Mouse (Mus musculus) liver, postnatal 0 days (tissue): ENCODE measurements around the gene Timm23. TPM values are rescaled to one million over a fixed set of nuclear protein-coding genes. Genes with fewer than 3 reads are reported as not detected.

ENCODE experiments used
- ATAC-seq: fragments of 200-750 bp; cut with Nextera tagmentation; 2 replicates; pipeline ENCODE4 v1.8.0; 2017; ENCODE audit warnings: mild to moderate bottlenecking, moderate library complexity
- DNase-seq: peaks from one replicate; pipeline ENCODE4 v3.0.0-alpha.2; 2016
- H3K27ac ChIP-seq: fragments of 300-500 bp; sonication (generic); 2 replicates; pipeline ENCODE4 v1.5.1; 2014; ENCODE audit warnings: antibody characterized with exemption, moderate library complexity, mild to moderate bottlenecking, low read depth
- H3K27me3 ChIP-seq: fragments of 300-500 bp; sonication (generic); 2 replicates; pipeline ENCODE4 v1.6.1; 2014; ENCODE audit warnings: low read length, control low read depth, mixed read lengths; ENCODE audit not compliant: insufficient read depth
- H3K36me3 ChIP-seq: fragments of 300-500 bp; sonication (generic); replicated peaks from 2 replicates; pipeline ENCODE4 v1.6.1; 2014; ENCODE audit warnings: mild to moderate bottlenecking, control low read depth, low read length, moderate library complexity, mixed read lengths; ENCODE audit not compliant: insufficient read depth
- H3K4me1 ChIP-seq: fragments of 300-500 bp; sonication (generic); 2 replicates; pipeline ENCODE4 v1.6.1; 2014; ENCODE audit warnings: antibody characterized with exemption, mild to moderate bottlenecking, control low read depth; ENCODE audit not compliant: insufficient read depth
- H3K4me2 ChIP-seq: fragments of 300-500 bp; sonication (generic); 2 replicates; pipeline ENCODE4 v1.6.1; 2014; ENCODE audit warnings: low read depth, mild to moderate bottlenecking, low read length, moderate library complexity, mixed read lengths
- H3K4me3 ChIP-seq: fragments of 300-500 bp; sonication (generic); 2 replicates; pipeline ENCODE4 v1.5.1; 2014; ENCODE audit warnings: low read depth, low read length
- H3K9ac ChIP-seq: fragments of 300-500 bp; sonication (generic); replicated peaks from 2 replicates; pipeline ENCODE4 v1.6.1; 2014; ENCODE audit warnings: mild to moderate bottlenecking, moderate library complexity
- H3K9me3 ChIP-seq: fragments of 300-500 bp; sonication (generic); 2 replicates; pipeline ENCODE4 v1.6.1; 2016; ENCODE audit warnings: mild to moderate bottlenecking, control low read depth, low read length, mixed read lengths
- CTCF ChIP-seq: sonication (generic); IDR thresholded peaks from 2 replicates; pipeline ENCODE4 v1.5.1; 2016; ENCODE audit warnings: antibody characterized with exemption, low read depth
- EP300 ChIP-seq: IDR thresholded peaks from 2 replicates; pipeline ENCODE4 v1.6.1; 2016; ENCODE audit warnings: antibody characterized with exemption, low read depth, mild to moderate bottlenecking
- whole genome bisulfite sequencing: fragments of 180-500 bp; shearing (Covaris S2); extraction: QIAGEN DNeasy Blood & Tissue Kit; methylation state at CpG from one replicate; pipeline ENCODE4 v1.1.7; 2014; ENCODE audit not compliant: insufficient replicate concordance; 5-methylcytosine and 5-hydroxymethylcytosine counted together
- polyA plus RNA-seq: library from polyadenylated mRNA; unstranded; fragments of >200 nt; fragmentation: Nextera tagmentation; extraction: Ambion mirVana; gene quantifications from 2 replicates; pipeline ENCODE4 v1.2.1, GENCODE M21; 2015

Gene Timm23
- polyA plus RNA-seq, 1 experiment from 2014 or later: 211 TPM

DNA sequence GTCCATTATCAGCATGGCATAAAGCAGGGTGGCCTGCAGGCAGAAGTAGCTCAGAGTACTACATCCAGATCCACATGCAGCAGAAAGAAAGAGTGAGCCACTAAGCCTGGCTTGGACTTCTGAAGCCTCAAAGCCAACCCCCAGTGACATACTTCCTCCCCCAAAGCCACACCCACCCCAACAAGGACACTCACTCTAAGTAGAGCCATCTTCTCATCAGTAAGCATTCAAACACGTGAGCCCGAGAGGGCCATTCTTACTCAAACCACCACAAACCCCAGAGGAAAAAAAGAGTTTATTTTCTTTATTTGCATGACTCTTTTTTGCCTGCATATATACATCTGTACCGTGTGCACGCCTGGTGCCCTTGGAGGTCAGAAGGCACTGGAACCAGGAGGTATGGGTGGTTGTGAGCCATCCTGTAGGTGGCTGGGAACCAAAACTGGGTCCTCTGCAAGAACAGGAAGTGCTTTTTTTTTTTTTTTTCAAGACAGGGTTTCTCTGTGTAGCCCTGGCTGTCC lies 42.5 kb downstream of the Timm23 start:
- TF ChIP-seq EP300 (no peak), CTCF (no peak)
- Histone ChIP-seq H3K27ac (peak overlapping the region; percentile 99), H3K9me3 (no peaks in the 10 kb centered on the region), H3K4me2 (peak overlapping the region; percentile 79), H3K9ac (peak overlapping the region; percentile 99; the same call in 1 of the 2 replicates), H3K27me3 (no peaks in the 10 kb centered on the region), H3K4me3 (peak overlapping the region; percentile 89), H3K4me1 (peaks cover 38% of the 10 kb centered on the region), H3K36me3 (0 out of 2 replicates have a peak, but pooled peaks cover 3% of the 10 kb centered on the region)
- DNase-seq (no peak), ATAC-seq (peak; percentile 18)
- 23% methylated on average over 4 of the region's 4 CpGs for WGBS

DNA sequence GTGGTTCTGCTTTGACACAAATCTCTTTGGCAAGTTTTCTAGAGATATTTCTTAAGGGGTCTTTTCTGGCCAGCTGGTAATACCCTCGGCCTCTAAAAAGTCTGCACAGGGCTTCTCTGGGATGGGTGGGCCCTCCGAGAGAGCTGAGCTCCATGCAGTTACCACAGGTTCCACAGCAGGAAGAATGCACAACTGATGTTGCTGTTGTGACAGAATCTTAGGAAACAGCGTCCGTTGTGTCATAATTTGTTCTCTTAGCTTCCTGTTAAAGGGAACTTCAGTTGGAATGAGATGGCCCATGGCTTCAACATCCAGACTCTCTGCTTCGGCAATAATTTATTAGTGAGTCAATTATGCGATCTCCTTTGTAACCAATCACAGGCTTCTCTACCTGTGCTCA lies 46.9 kb downstream of the Timm23 start:
- DNase-seq (no peak), ATAC-seq (no peak)
- Histone ChIP-seq H3K27me3 (no peaks in the 10 kb centered on the region), H3K4me3 (no peak overlapping the region), H3K9me3 (no peaks in the 10 kb centered on the region), H3K4me2 (no peak overlapping the region), H3K27ac (peak overlapping the region; percentile 64; the same call in 1 of the 2 replicates), H3K36me3 (no peaks in the 10 kb centered on the region), H3K4me1 (peaks cover 16% of the 10 kb centered on the region), H3K9ac (no peak overlapping the region)
- TF ChIP-seq CTCF (no peak), EP300 (0 out of 2 replicates have a peak, but pooled peaks have one; percentile 12)
- WGBS: 68% methylated on average over 6 of the region's 6 CpGs

DNA sequence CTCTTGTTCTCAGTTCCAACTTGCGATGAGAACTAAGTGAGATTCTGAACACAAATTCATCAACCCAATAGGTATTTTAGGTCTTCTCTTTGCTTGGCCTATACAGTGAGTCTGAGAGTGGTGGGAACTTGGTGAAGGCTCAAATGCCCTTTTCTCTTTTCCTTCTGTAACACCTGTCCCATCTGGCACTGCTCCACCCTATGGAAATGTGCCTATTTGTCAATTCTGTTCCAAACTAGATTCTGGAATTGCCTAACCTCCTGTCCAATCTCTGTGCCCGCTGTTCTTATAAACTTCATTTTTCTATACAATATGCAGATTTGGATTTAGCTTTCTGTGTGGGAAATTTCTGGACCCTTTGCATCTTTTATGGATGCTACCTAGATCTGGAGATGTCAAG lies 48.5 kb downstream of the Timm23 start:
- TF ChIP-seq CTCF (no peak), EP300 (no peak)
- no peak for DNase-seq
- Histone ChIP-seq H3K9me3 (0 out of 2 replicates have a peak, but pooled peaks cover under 1% of the 10 kb centered on the region), H3K4me1 (peaks cover 10% of the 10 kb centered on the region), H3K27ac (no peak overlapping the region), H3K4me3 (no peak overlapping the region), H3K27me3 (no peaks in the 10 kb centered on the region), H3K9ac (no peak overlapping the region), H3K4me2 (no peak overlapping the region), H3K36me3 (no peaks in the 10 kb centered on the region)
- peak; percentile 18; the same call in 1 of the 2 replicates for ATAC-seq
- WGBS: 91% methylated on average over 2 of the region's 2 CpGs

DNA sequence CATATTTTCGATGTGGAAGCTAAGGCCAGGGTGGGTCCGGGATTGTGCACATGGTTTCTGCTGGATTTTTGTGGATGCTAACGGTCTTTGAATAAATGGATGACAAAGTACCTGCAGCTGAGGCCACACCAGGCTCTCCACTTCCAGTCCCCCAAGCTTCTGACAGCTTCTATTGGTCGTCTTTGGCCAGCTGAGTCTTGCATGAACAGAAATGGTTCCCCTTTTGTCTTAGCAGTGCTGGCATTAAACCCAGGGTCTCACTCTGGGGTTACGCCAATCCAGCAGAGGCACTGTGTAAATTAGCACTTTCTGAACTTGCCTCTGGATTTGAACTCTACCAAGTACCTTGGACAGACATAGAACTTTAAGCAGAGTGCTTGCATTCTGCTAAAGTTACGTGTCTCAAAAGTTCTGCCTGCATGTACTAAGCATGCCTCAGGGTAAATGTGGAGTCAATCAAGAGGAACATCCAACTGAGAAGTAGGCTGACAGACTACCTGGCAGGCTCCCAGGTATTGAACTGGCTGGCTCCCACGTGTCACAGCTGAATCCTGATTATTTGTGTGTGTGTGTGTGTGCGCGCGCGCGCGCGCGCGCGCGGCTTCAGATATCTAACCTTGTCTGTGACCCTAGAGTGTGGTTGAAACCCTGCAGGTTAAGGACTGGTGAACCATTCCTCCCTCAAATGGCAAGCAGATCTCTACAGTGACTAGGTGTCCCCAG lies 49.3 kb downstream of the Timm23 start:
- Histone ChIP-seq H3K9ac (no peak overlapping the region), H3K27me3 (no peaks in the 10 kb centered on the region), H3K4me1 (peaks cover 10% of the 10 kb centered on the region), H3K36me3 (no peaks in the 10 kb centered on the region), H3K9me3 (peaks cover 6% of the 10 kb centered on the region), H3K4me3 (no peak overlapping the region), H3K27ac (no peak overlapping the region), H3K4me2 (no peak overlapping the region)
- WGBS: 70% methylated on average over 18 of the region's 18 CpGs
- DNase-seq (peak; percentile 78), ATAC-seq (peak; percentile 81)
- TF ChIP-seq EP300 (no peak), CTCF (no peak)

DNA sequence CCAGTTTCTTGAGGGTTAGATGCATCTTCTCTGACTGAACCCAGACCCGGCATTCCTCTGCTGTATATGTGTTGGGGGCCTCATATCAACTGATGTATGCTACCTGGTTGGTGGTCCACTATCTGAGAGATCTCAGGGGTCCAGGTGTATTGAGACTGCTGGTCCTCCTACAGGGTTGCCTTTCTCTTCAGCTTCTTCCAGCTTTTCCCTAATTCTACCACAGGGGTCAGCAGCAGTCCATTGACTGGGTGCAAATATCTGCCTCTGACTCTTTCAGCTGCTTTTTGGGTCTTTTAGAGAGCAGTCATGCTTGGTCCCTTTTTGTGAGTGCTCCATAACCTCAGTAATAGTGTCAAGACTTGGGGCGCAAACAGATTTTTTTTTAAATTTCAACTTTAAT lies 50.8 kb downstream of the Timm23 start:
- H3K4me2 ChIP-seq: no peak overlapping the region
- H3K27ac ChIP-seq: no peak overlapping the region
- H3K27me3 ChIP-seq: no peaks in the 10 kb centered on the region
- WGBS: 83% methylated on average over 2 of the region's 2 CpGs
- H3K4me1 ChIP-seq: peaks cover 10% of the 10 kb centered on the region
- no peaks in the 10 kb centered on the region for H3K36me3 ChIP-seq
- H3K9ac ChIP-seq: no peak overlapping the region
- no peak for TF ChIP-seq EP300
- peak; percentile 55 for TF ChIP-seq CTCF
- peaks cover 6% of the 10 kb centered on the region for H3K9me3 ChIP-seq
- ATAC-seq: no peak
- no peak overlapping the region for H3K4me3 ChIP-seq
- DNase-seq: no peak

DNA sequence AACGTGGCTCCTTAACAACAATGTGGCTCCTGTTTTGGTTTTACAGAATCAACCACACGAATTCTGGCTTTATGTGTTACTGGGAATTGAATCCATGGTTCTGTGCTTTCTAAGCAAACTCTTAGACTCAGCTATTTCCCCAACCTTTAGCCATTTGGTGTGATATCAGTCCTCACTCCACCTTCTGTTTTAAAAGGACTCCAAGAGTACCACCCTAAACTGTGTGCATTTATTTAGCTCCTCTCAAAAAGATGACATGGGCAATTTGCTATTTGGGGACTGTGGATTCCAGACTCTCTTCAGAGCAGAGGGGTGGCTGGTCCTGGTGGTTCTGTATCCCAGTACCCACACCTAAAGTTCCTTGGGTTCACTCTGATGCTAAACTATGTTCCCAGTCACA lies 55.1 kb downstream of the Timm23 start:
- no peak overlapping the region for H3K4me3 ChIP-seq
- no peak overlapping the region for H3K9ac ChIP-seq
- peak overlapping the region; percentile 88 for H3K27ac ChIP-seq
- H3K9me3 ChIP-seq: peaks cover 6% of the 10 kb centered on the region
- no peaks in the 10 kb centered on the region for H3K27me3 ChIP-seq
- no peak for DNase-seq
- peak overlapping the region; percentile 49; the same call in 1 of the 2 replicates for H3K4me2 ChIP-seq
- H3K36me3 ChIP-seq: no peaks in the 10 kb centered on the region
- ATAC-seq: peak; percentile 50
- TF ChIP-seq CTCF (no peak), EP300 (no peak)
- 56% methylated on average over 2 of the region's 2 CpGs for WGBS
- H3K4me1 ChIP-seq: no peaks in the 10 kb centered on the region; the same call in 1 of the 2 replicates
